Mouse (Mus musculus) embryonic fibroblast, embryonic 13.5 days (primary cell): ENCODE measurements around the gene Zfp93.

ENCODE experiments used
- CTCF ChIP-seq: IDR thresholded peaks from 2 replicates; pipeline ENCODE4 v1.5.1; 2011; ENCODE audit warnings: mild to moderate bottlenecking, control low read depth, low read length, moderate library complexity, borderline replicate concordance; ENCODE audit not compliant: insufficient read depth
- POLR2A ChIP-seq: IDR thresholded peaks from 2 replicates; pipeline ENCODE4 v1.6.1; 2011; ENCODE audit warnings: low read depth, mild to moderate bottlenecking, control low read depth, low read length, moderate library complexity

- TF ChIP-seq POLR2A (no peak), CTCF (no peak)
These were observed 27.3 kb downstream of the Zfp93 start for GRCm38 (mm10) chr7:24297361-24298095.
